Mouse (Mus musculus): Measurements from ENCODE around the gene Blmh.

GRCm38 (mm10) chr11:76912055-76912395, 12.6 kb upstream of the Blmh start:
- TF ChIP-seq CTCF (IDR thresholded peaks at IDR 0.05; ENCODE audit: extremely low read depth, insufficient read depth, insufficient read length, insufficient replicate concordance): no peak
- no peak for TF ChIP-seq POLR2A (IDR thresholded peaks at IDR 0.05; ENCODE audit: low read depth, low read length)
